In genomic region chr11:96857446-96857845, GRCm38 (mm10) we compare ENCODE assay signal across 19 mouse cellular contexts. TPM values are rescaled to one million over a fixed set of nuclear protein-coding genes. Genes with fewer than 3 reads are reported as not detected.
DNase-seq lines count a peak whose midpoint lies in the region; ATAC-seq and TF ChIP-seq lines count a peak whose summit lies in the region.
"Had no signal": no experiment of that assay in that cellular context is flagged by ENCODE, and none has a peak within 500 bp of the region (broad histone marks: within the 10 kb centered on the region; RNA-seq: fewer than 3 reads in every experiment).

No protein-coding gene starts in this region.

- H3K79me2 ChIP-seq in liver, adult 2 months (ENCODE audit: control insufficient read depth, insufficient read depth, low read length): no peaks in the 10 kb centered on the region

- H3K4me3 ChIP-seq in liver, adult 2 months (ENCODE audit: insufficient read depth, low read depth, low read length): no peak overlapping the region
- no peak overlapping the region for H3K4me3 ChIP-seq in liver, embryonic 11.5 days (ENCODE audit: low read depth, low read length)
- H3K4me3 ChIP-seq: embryonic facial prominence, embryonic 12.5 days; forebrain, embryonic 15.5 days; heart, embryonic 10.5 days; hindbrain, embryonic 10.5 days; intestine, embryonic 15.5 days had no signal

- no peaks in the 10 kb centered on the region for H3K9me3 ChIP-seq in liver, embryonic 11.5 days (ENCODE audit: control insufficient read depth, low read length)
- H3K9me3 ChIP-seq: embryonic facial prominence, embryonic 12.5 days; forebrain, embryonic 15.5 days; heart, embryonic 10.5 days; hindbrain, embryonic 10.5 days; intestine, embryonic 15.5 days had no signal

- no peaks in the 10 kb centered on the region for H3K27me3 ChIP-seq in liver, adult 2 months (ENCODE audit: control insufficient read depth, insufficient read depth, low read length)
- H3K27me3 ChIP-seq in liver, embryonic 11.5 days (replicated peaks; ENCODE audit: control insufficient read depth, insufficient read depth, low read length): 0 out of 2 replicates have a peak, but pooled peaks cover 1% of the 10 kb centered on the region
- H3K27me3 ChIP-seq: embryonic facial prominence, embryonic 12.5 days; forebrain, embryonic 15.5 days; intestine, embryonic 15.5 days had no signal

- 53% methylated on average over 5 of the region's 5 CpGs for WGBS in liver, adult 2 months
- 72% methylated on average over 5 of the region's 5 CpGs for WGBS in liver, embryonic 11.5 days

- no peak for TF ChIP-seq CTCF in liver, adult 2 months (IDR thresholded peaks at IDR 0.05; ENCODE audit: low read depth, low read length)

- ATAC-seq in liver, embryonic 11.5 days (replicated peaks; ENCODE audit: low FRiP score): no peak
- ATAC-seq: forebrain, embryonic 15.5 days; intestine, embryonic 15.5 days had no signal

- no peak overlapping the region for H3K27ac ChIP-seq in liver, adult 2 months (replicated peaks; ENCODE audit: insufficient read depth, low read depth, low read length)
- H3K27ac ChIP-seq in liver, embryonic 11.5 days (ENCODE audit: low read depth, low read length): no peak overlapping the region
- H3K27ac ChIP-seq: embryonic facial prominence, embryonic 12.5 days; forebrain, embryonic 15.5 days; heart, embryonic 10.5 days; hindbrain, embryonic 10.5 days; hindbrain, embryonic 14.5 days; intestine, embryonic 15.5 days had no signal

- H3K4me1 ChIP-seq in liver, adult 2 months (ENCODE audit: control insufficient read depth, insufficient read depth, low read length): peaks cover 6% of the 10 kb centered on the region; the same call in 1 of the 2 replicates
- H3K4me1 ChIP-seq in liver, embryonic 11.5 days (replicated peaks; ENCODE audit: control insufficient read depth, insufficient read depth, low read length): peaks cover 2% of the 10 kb centered on the region

- no peak overlapping the region for H3K4me2 ChIP-seq in liver, embryonic 11.5 days
- H3K4me2 ChIP-seq: embryonic facial prominence, embryonic 12.5 days; forebrain, embryonic 15.5 days; hindbrain, embryonic 14.5 days; intestine, embryonic 15.5 days had no signal

- peak; percentile 71 for DNase-seq in adrenal gland, adult 2 months
- DNase-seq in adrenal gland, adult 18-20 months (ENCODE audit: low spot score in 2 of 2): no peak
- peak; percentile 66 for DNase-seq in liver, adult 2 months (ENCODE audit: extremely low read depth, low read depth, low spot score)
- no peak for DNase-seq in liver, embryonic 11.5 days (ENCODE audit: low spot score)
- peak; percentile 53 for DNase-seq in 3T3-L1 (ENCODE audit: low read depth, low spot score)
- peak; percentile 76 for DNase-seq in adrenal gland, postnatal 14 days
- no peak for DNase-seq in frontal cortex, postnatal 10 days (ENCODE audit: low spot score in 2 of 2)
- DNase-seq in right cerebral cortex, adult 18-20 months: no peak
- DNase-seq: cerebellum, adult 2 months; cerebellum, postnatal 10 days; gastrocnemius, postnatal 10 days; heart, adult 18-20 months; kidney, adult 18-20 months had no signal

- H3K36me3 ChIP-seq in liver, adult 2 months (ENCODE audit: control insufficient read depth, insufficient read depth, low read length): no peaks in the 10 kb centered on the region
- H3K36me3 ChIP-seq in liver, embryonic 11.5 days (ENCODE audit: control insufficient read depth, insufficient read depth, low read length): no peaks in the 10 kb centered on the region
- H3K36me3 ChIP-seq: embryonic facial prominence, embryonic 12.5 days; forebrain, embryonic 15.5 days; hindbrain, embryonic 10.5 days; intestine, embryonic 15.5 days had no signal

- no peak overlapping the region for H3K9ac ChIP-seq in liver, adult 2 months (ENCODE audit: low read depth, low read length)
- H3K9ac ChIP-seq in liver, embryonic 11.5 days (ENCODE audit: low read depth, low read length): no peak overlapping the region
- H3K9ac ChIP-seq: embryonic facial prominence, embryonic 12.5 days; forebrain, embryonic 15.5 days; hindbrain, embryonic 14.5 days; intestine, embryonic 15.5 days had no signal

- no peak for TF ChIP-seq POLR2A in liver, adult 2 months (IDR thresholded peaks at IDR 0.05; ENCODE audit: extremely low read depth, insufficient read depth, low read length)

RNA-seq across cellular contexts. Expression of gene Copz2, which starts 7.8 kb away (rescaled TPM):
- 10 to 100 TPM; 57.1 to 76.8 TPM for total RNA-seq in adrenal gland, adult 2 months (2021)
- 90.7 and 107 TPM in 2 replicates for polyA plus RNA-seq in adrenal gland, adult 2 months (2012; rRNA removed)
- total RNA-seq in adrenal gland, adult 18-20 months (2021): 10 to 100 TPM; 56.5 to 60.6 TPM
- 17.2 and 20.7 TPM in 2 replicates for total RNA-seq in liver, adult 2 months (2014; rRNA removed)
- 43.5 and 48.2 TPM in 2 replicates for polyA plus RNA-seq in liver, adult 2 months (2012; rRNA removed)
- 33.6 and 41.2 TPM in 2 replicates for polyA plus RNA-seq in liver, embryonic 11.5 days (2014; fragmentation: Nextera tagmentation; extraction: Ambion mirVana)
- total RNA-seq in adrenal gland, postnatal 14 days (2021): 39.8 and 43.7 TPM in 2 replicates

RNA-seq across cellular contexts. Expression of gene Nfe2l1, which starts 27.7 kb away (rescaled TPM):
- 100 to 1,000 TPM; 497 to 817 TPM for total RNA-seq in adrenal gland, adult 2 months (2021)
- 504 and 806 TPM in 2 replicates for polyA plus RNA-seq in adrenal gland, adult 2 months (2012; rRNA removed)
- total RNA-seq in adrenal gland, adult 18-20 months (2021): 100 to 1,000 TPM; 458 to 704 TPM
- 41.3 and 45.0 TPM in 2 replicates for total RNA-seq in liver, adult 2 months (2014; rRNA removed)
- polyA plus RNA-seq in liver, adult 2 months (2012; rRNA removed): 106 and 107 TPM in 2 replicates
- 27.6 and 28.9 TPM in 2 replicates for polyA plus RNA-seq in liver, embryonic 11.5 days (2014; fragmentation: Nextera tagmentation; extraction: Ambion mirVana)
- 362 and 371 TPM in 2 replicates for total RNA-seq in adrenal gland, postnatal 14 days (2021)

RNA-seq across cellular contexts. Expression of gene Cdk5rap3, which starts 58.9 kb away (rescaled TPM):
- total RNA-seq in adrenal gland, adult 2 months (2021): 10 to 100 TPM; 39.8 to 52.9 TPM
- 32.8 and 35.4 TPM in 2 replicates for polyA plus RNA-seq in adrenal gland, adult 2 months (2012; rRNA removed)
- total RNA-seq in adrenal gland, adult 18-20 months (2021): 10 to 100 TPM; 44.6 to 45.4 TPM
- total RNA-seq in liver, adult 2 months (2014; rRNA removed): 44.1 and 52.2 TPM in 2 replicates
- polyA plus RNA-seq in liver, adult 2 months (2012; rRNA removed): 36.6 and 50.5 TPM in 2 replicates
- polyA plus RNA-seq in liver, embryonic 11.5 days (2014; fragmentation: Nextera tagmentation; extraction: Ambion mirVana): 69.6 and 71.3 TPM in 2 replicates
- total RNA-seq in adrenal gland, postnatal 14 days (2021): 48.6 and 49.9 TPM in 2 replicates

Comparison
In these comparisons a context has a peak if more than half of its experiments do, and no peak if none do; other contexts are left out.
1. DNase-seq: peak in adrenal gland, adult 2 months (single experiment), liver, adult 2 months (single experiment), 3T3-L1 (single experiment) and adrenal gland, postnatal 14 days (single experiment); none in adrenal gland, adult 18-20 months (0 of 2), liver, embryonic 11.5 days (single experiment), frontal cortex, postnatal 10 days (0 of 2) and right cerebral cortex, adult 18-20 months (single experiment).